Mouse (Mus musculus) G1E (cell line): Measurements from ENCODE around the gene Zfp619. TPM values are rescaled to one million over a fixed set of nuclear protein-coding genes. Genes with fewer than 3 reads are reported as not detected.
"Not testable (repeated sequence)": the region's sequence is repeated elsewhere in the genome, so short reads cannot be mapped to it uniquely, and the experiment has no call there.

Experiments used
- ATAC-seq: 2 replicates; pipeline ENCODE4 v1.8.0; 2016; ENCODE audit warnings: mild to moderate bottlenecking; ENCODE audit not compliant: insufficient number of reproducible peaks, poor library complexity, low FRiP score, severe bottlenecking; ENCODE audit errors: extremely low read depth
- DNase-seq: peaks from one replicate; pipeline ENCODE4 v3.0.0; 2012; ENCODE audit warnings: low spot score
- H3K27me3 ChIP-seq: 2 replicates; pipeline ENCODE4 v1.6.1; 2012; ENCODE audit warnings: mild to moderate bottlenecking, low read length, inconsistent platforms; ENCODE audit not compliant: insufficient read depth
- H3K36me3 ChIP-seq: replicated peaks from 2 replicates; pipeline ENCODE3; 2012; ENCODE audit warnings: mild to moderate bottlenecking, inconsistent platforms
- H3K4me1 ChIP-seq: 2 replicates; pipeline ENCODE4 v1.6.1; 2012; ENCODE audit warnings: low read depth, low read length, inconsistent platforms, mixed read lengths; ENCODE audit not compliant: insufficient read depth
- H3K4me3 ChIP-seq: 2 replicates; pipeline ENCODE4 v1.5.1; 2012; ENCODE audit warnings: low read depth, mild to moderate bottlenecking, inconsistent platforms, low read length, moderate library complexity, mixed read lengths
- H3K9me3 ChIP-seq: replicated peaks from 2 replicates; pipeline ENCODE4 v1.6.1; 2012; ENCODE audit warnings: inconsistent platforms
- CTCF ChIP-seq: IDR thresholded peaks from 2 replicates; pipeline ENCODE4 v1.5.1; 2012; ENCODE audit warnings: low read depth, low read length, inconsistent platforms, mixed read lengths
- GATA1 ChIP-seq: IDR thresholded peaks from 2 replicates; pipeline ENCODE4 v1.6.1; 2012; ENCODE audit warnings: borderline replicate concordance, low read length, inconsistent platforms, mixed read lengths
- GATA2 ChIP-seq: IDR thresholded peaks from 2 replicates; pipeline ENCODE4 v1.6.1; 2012; ENCODE audit warnings: low read depth, low read length, inconsistent platforms, borderline replicate concordance
- POLR2AphosphoS5 ChIP-seq: IDR thresholded peaks from 2 replicates; pipeline ENCODE4 v1.6.1; 2012; ENCODE audit warnings: low read depth, low read length, inconsistent platforms; ENCODE audit not compliant: insufficient replicate concordance
- TAL1 ChIP-seq: conservative IDR thresholded peaks from 2 replicates; pipeline ENCODE4 v1.6.1; 2012; ENCODE audit warnings: low read depth, low read length, inconsistent platforms, mixed read lengths
- polyA plus RNA-seq: library from polyadenylated mRNA; stranded (reverse); fragments of >175 nt; gene quantifications from 2 replicates; pipeline ENCODE4 v1.2.3, GENCODE M21; 2012
- total RNA-seq, 2 experiments: library from RNA; stranded (forward) in 1 of 2; stranded (reverse) in 1 of 2; fragments of 200-1000 nt in 1 of 2; fragments of >200 nt in 1 of 2; fragmentation: Nextera tagmentation in 1 of 2; gene quantifications; 2 replicates each; pipeline ENCODE4 v1.2.3; 2014 to 2017

Zfp619 gene
- total and polyA plus RNA-seq, 3 experiments = 0.12 to 2.3 (median 1.9) TPM

DNA sequence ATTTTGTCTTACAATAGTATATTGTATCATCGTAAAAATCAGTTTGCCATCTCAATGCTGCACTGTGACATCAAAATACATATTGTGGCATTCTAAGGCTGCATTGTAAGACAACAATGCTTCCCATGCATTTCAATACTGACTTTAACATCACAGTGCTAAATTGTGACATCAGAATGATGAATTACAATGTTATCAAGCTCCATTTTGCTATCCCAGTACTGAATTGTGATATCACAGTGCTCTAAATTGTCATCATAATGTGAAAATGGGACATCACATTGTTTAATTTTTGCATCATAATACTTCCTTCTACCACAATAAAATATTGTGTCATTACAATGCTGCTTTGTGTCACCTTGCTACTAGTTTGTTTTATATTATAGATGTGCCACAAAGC lies 70.5 kb downstream of the Zfp619 start:
- Histone ChIP-seq H3K4me3 (no peak overlapping the region), H3K4me1 (no peaks in the 10 kb centered on the region), H3K9me3 (no peaks in the 10 kb centered on the region), H3K36me3 (no peaks in the 10 kb centered on the region), H3K27me3 (no peaks in the 10 kb centered on the region)
- DNase-seq (no peak), ATAC-seq (no peak)
- TF ChIP-seq TAL1 (no peak), POLR2AphosphoS5 (no peak), GATA1 (no peak), GATA2 (no peak), CTCF (no peak)

DNA sequence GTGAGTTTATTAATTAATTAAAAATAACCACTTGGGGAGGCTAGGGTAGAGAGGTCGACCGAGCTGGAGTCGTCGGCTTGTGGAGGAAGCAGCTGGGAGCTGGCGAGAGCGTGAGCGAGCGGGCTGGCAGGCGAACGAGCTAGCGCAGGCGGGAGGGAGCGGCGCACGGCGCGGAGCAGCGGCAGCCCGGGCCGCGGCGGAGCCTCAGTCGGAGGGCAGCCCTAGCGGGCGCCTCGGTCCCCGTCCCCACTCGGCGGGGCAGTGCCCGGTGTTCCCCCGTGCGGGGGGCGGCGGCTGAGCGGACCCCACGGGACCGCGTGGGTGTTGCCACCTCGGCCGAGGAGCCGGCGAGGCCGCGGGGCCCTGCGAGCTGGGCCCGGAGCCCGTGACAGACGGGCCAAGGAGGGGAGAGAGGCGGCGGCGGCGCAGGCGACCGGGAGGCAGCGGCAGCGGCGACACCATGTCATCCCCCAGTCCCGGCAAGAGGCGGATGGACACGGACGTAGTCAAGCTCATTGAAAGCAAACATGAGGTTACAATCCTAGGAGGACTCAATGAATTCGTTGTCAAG lies 71.0 kb downstream of the Zfp619 start:
- not testable (repeated sequence) for H3K4me3 ChIP-seq, H3K9me3 ChIP-seq, ATAC-seq, DNase-seq, H3K36me3 ChIP-seq, H3K4me1 ChIP-seq, H3K27me3 ChIP-seq

DNA sequence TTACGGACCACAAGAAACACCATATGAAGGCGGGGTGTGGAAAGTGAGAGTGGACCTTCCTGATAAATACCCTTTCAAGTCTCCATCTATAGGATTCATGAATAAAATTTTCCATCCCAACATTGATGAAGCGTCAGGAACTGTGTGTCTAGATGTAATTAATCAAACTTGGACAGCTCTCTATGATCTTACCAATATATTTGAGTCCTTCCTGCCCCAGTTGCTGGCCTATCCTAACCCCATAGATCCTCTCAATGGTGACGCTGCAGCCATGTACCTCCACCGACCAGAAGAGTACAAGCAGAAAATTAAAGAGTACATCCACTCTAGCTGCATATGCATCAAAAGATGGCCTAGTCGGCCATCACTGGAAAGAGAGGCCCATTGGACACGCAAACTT lies 71.5 kb downstream of the Zfp619 start:
- not testable (repeated sequence) for H3K4me3 ChIP-seq, H3K4me1 ChIP-seq, ATAC-seq, H3K36me3 ChIP-seq, H3K27me3 ChIP-seq, H3K9me3 ChIP-seq, DNase-seq

Other genes starting within 250 kb of the Zfp619 start
- not detected in 2 replicates for gene Gm5114, start 104.6 kb upstream of the Zfp619 start, total RNA-seq (2014; fragmentation: Nextera tagmentation)
- not detected in 2 replicates for gene Gm5114, start 104.6 kb upstream of the Zfp619 start, total RNA-seq (2017)
- gene Gm5114, start 104.6 kb upstream of the Zfp619 start, polyA plus RNA-seq = not detected in 2 replicates